Mouse (Mus musculus) kidney, postnatal 10 days (tissue): ENCODE measurements around the gene Cdk5r2.

ENCODE experiments used
- DNase-seq: peaks from one replicate; pipeline ENCODE4 v3.0.0; 2021; ENCODE audit warnings: mixed read lengths

Gene Cdk5r2

GRCm38 (mm10) chr1:74893134-74893855, 38.6 kb downstream of the Cdk5r2 start, which contains the start of gene Cryba2:
Cryba2 (minus strand) TSS chr1:74893143.
- DNase-seq, result peak; percentile 67

GRCm38 (mm10) chr1:74894966-74895365, 40.2 kb downstream of the Cdk5r2 start:
- peak; percentile 81 for DNase-seq

- no peak for DNase-seq
These were observed 43.2 kb downstream of the Cdk5r2 start for GRCm38 (mm10) chr1:74897976-74898375.

GRCm38 (mm10) chr1:74898656-74899431, 44.1 kb downstream of the Cdk5r2 start:
- peak; percentile 51 for DNase-seq

- DNase-seq, result peak; percentile 56
These were observed 45.9 kb downstream of the Cdk5r2 start for GRCm38 (mm10) chr1:74900341-74901285.

- DNase-seq, result peak; percentile 78
These were observed 47.0 kb downstream of the Cdk5r2 start for GRCm38 (mm10) chr1:74901686-74902085.

- DNase-seq, result no peak
These were observed 47.5 kb downstream of the Cdk5r2 start for GRCm38 (mm10) chr1:74902191-74902590.
